Mouse (Mus musculus): ENCODE data around the gene Tbx2. TPM values are rescaled to one million over a fixed set of nuclear protein-coding genes. Genes with fewer than 3 reads are reported as not detected.

Gene Tbx2
- total and polyA plus RNA-seq, 3 experiments: 5.5 to 7.5 (median 5.7) TPM

- TF ChIP-seq POLR2A (IDR thresholded peaks at IDR 0.05; ENCODE audit: insufficient read depth, low read depth, low read length) (no peak), CTCF (IDR thresholded peaks at IDR 0.05) (no peak), EP300 (IDR thresholded peaks at IDR 0.05; ENCODE audit: insufficient read depth, low read depth, low read length) (no peak)
- no peak for DNase-seq
- H3K4me3 ChIP-seq: peak overlapping the region; percentile 68
- no peaks in the 10 kb centered on the region for H3K79me2 ChIP-seq (replicated peaks; ENCODE audit: control insufficient read depth, insufficient read depth, low read length)
- peak overlapping the region; percentile 77 for H3K27ac ChIP-seq
- H3K9ac ChIP-seq (ENCODE audit: low read depth, low read length): peak overlapping the region; percentile 75
- WGBS: 3% methylated on average over 33 of the region's 33 CpGs
- H3K27me3 ChIP-seq (ENCODE audit: control insufficient read depth, insufficient read depth, low read length): peaks cover 16% of the 10 kb centered on the region
- H3K4me1 ChIP-seq (ENCODE audit: control insufficient read depth, insufficient read depth, low read length): 0 out of 2 replicates have a peak, but pooled peaks cover 2% of the 10 kb centered on the region
- intact Hi-C loops (cut with DNase I): loop anchor here (5.0 kb wide), 1 partner anchor 214 kb away; no protein-coding TSS in a partner anchor
- no peaks in the 10 kb centered on the region for H3K36me3 ChIP-seq (ENCODE audit: control insufficient read depth, insufficient read depth, low read length)
Measured at GRCm38 (mm10) chr11:85831656-85832230, 608 bp upstream of the Tbx2 start.

DNA sequence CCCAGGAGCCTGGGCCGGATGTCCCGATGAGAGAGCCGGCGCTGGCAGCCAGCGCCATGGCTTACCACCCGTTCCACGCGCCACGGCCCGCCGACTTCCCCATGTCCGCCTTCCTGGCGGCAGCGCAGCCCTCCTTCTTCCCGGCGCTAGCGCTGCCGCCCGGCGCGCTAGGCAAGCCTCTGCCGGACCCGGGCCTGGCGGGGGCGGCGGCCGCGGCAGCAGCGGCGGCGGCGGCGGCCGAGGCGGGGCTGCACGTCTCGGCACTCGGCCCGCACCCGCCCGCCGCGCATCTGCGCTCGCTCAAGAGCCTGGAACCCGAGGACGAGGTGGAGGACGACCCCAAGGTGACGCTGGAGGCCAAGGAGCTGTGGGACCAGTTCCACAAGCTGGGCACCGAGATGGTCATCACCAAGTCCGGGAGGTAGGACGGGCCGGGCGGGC, 750 bp downstream of the Tbx2 start:
- Histone ChIP-seq H3K36me3 (ENCODE audit: control insufficient read depth, insufficient read depth, low read length) (no peaks in the 10 kb centered on the region), H3K27ac (peak overlapping the region; percentile 62), H3K79me2 (replicated peaks; ENCODE audit: control insufficient read depth, insufficient read depth, low read length) (no peaks in the 10 kb centered on the region), H3K27me3 (ENCODE audit: control insufficient read depth, insufficient read depth, low read length) (peaks cover 25% of the 10 kb centered on the region), H3K4me1 (ENCODE audit: control insufficient read depth, insufficient read depth, low read length) (0 out of 2 replicates have a peak, but pooled peaks cover 2% of the 10 kb centered on the region), H3K4me3 (peak overlapping the region; percentile 52), H3K9ac (ENCODE audit: low read depth, low read length) (peak overlapping the region; percentile 80)
- DNase-seq: peak; percentile 63 to 70
- intact Hi-C loops (cut with DNase I): loop anchor here (5.0 kb wide), 1 partner anchor 216 kb away; no protein-coding TSS in a partner anchor
- TF ChIP-seq POLR2A (IDR thresholded peaks at IDR 0.05; ENCODE audit: insufficient read depth, low read depth, low read length): no peak
- no peak for TF ChIP-seq CTCF (IDR thresholded peaks at IDR 0.05)
- TF ChIP-seq EP300 (IDR thresholded peaks at IDR 0.05; ENCODE audit: insufficient read depth, low read depth, low read length): no peak
- WGBS: 1% methylated on average over 53 of the region's 54 CpGs

- peak in 1 of 2 experiments; percentile 56 for DNase-seq
- H3K27ac ChIP-seq: peak overlapping the region; percentile 62
- intact Hi-C loops (cut with DNase I): loop anchor here (5.0 kb wide), 1 partner anchor 217 kb away; no protein-coding TSS in a partner anchor
Measured at GRCm38 (mm10) chr11:85833761-85834385, 1.5 kb downstream of the Tbx2 start.

DNA sequence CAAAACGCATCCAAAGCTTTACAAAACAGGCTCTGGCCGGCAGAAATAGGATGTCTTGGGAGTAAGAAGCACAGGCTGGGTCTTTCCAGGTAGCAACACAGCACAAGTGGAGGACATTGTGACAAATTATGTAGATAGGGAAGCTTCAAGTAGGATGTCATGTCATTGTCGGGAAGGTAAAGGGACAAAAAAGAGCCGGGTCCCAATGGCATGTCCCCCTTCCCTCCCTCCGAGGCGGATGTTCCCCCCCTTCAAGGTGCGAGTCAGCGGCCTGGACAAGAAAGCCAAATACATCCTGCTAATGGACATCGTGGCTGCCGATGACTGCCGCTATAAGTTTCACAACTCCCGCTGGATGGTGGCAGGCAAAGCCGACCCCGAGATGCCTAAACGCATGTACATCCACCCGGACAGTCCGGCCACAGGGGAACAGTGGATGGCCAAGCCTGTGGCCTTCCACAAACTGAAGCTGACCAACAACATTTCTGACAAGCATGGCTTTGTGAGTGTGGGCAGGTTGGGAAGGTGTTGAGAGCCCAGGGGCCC, 2.1 kb downstream of the Tbx2 start:
- intact Hi-C loops (cut with DNase I): loop anchor here (5.0 kb wide), 1 partner anchor 217 kb away; no protein-coding TSS in a partner anchor
- WGBS: 59% methylated on average over 17 of the region's 17 CpGs
- no peaks in the 10 kb centered on the region for H3K36me3 ChIP-seq (ENCODE audit: control insufficient read depth, insufficient read depth, low read length)
- H3K9ac ChIP-seq (ENCODE audit: low read depth, low read length): peak overlapping the region; percentile 7
- H3K4me3 ChIP-seq: peak overlapping the region; percentile 23; the same call in 1 of the 2 replicates
- peak overlapping the region; percentile 62 for H3K27ac ChIP-seq
- TF ChIP-seq CTCF (IDR thresholded peaks at IDR 0.05) (no peak), EP300 (IDR thresholded peaks at IDR 0.05; ENCODE audit: insufficient read depth, low read depth, low read length) (no peak), POLR2A (IDR thresholded peaks at IDR 0.05; ENCODE audit: insufficient read depth, low read depth, low read length) (no peak)
- no peaks in the 10 kb centered on the region for H3K79me2 ChIP-seq (replicated peaks; ENCODE audit: control insufficient read depth, insufficient read depth, low read length)
- 0 out of 2 replicates have a peak, but pooled peaks cover 2% of the 10 kb centered on the region for H3K4me1 ChIP-seq (ENCODE audit: control insufficient read depth, insufficient read depth, low read length)
- peaks cover 27% of the 10 kb centered on the region for H3K27me3 ChIP-seq (ENCODE audit: control insufficient read depth, insufficient read depth, low read length)
- DNase-seq: no peak

More at GRCm38 (mm10) chr11:85833761-85834385, 1.5 kb downstream of the Tbx2 start:
- TF ChIP-seq EP300 (IDR thresholded peaks at IDR 0.05; ENCODE audit: insufficient read depth, low read depth, low read length) (no peak), CTCF (IDR thresholded peaks at IDR 0.05) (no peak), POLR2A (IDR thresholded peaks at IDR 0.05; ENCODE audit: insufficient read depth, low read depth, low read length) (no peak)
- 0 out of 2 replicates have a peak, but pooled peaks cover 2% of the 10 kb centered on the region for H3K4me1 ChIP-seq (ENCODE audit: control insufficient read depth, insufficient read depth, low read length)
- H3K36me3 ChIP-seq (ENCODE audit: control insufficient read depth, insufficient read depth, low read length): no peaks in the 10 kb centered on the region
- peak overlapping the region; percentile 7 for H3K9ac ChIP-seq (ENCODE audit: low read depth, low read length)
- H3K27me3 ChIP-seq (ENCODE audit: control insufficient read depth, insufficient read depth, low read length): peaks cover 27% of the 10 kb centered on the region
- no peaks in the 10 kb centered on the region for H3K79me2 ChIP-seq (replicated peaks; ENCODE audit: control insufficient read depth, insufficient read depth, low read length)
- WGBS: 39% methylated on average over 11 of the region's 11 CpGs
- H3K4me3 ChIP-seq: peak overlapping the region; percentile 52

DNA sequence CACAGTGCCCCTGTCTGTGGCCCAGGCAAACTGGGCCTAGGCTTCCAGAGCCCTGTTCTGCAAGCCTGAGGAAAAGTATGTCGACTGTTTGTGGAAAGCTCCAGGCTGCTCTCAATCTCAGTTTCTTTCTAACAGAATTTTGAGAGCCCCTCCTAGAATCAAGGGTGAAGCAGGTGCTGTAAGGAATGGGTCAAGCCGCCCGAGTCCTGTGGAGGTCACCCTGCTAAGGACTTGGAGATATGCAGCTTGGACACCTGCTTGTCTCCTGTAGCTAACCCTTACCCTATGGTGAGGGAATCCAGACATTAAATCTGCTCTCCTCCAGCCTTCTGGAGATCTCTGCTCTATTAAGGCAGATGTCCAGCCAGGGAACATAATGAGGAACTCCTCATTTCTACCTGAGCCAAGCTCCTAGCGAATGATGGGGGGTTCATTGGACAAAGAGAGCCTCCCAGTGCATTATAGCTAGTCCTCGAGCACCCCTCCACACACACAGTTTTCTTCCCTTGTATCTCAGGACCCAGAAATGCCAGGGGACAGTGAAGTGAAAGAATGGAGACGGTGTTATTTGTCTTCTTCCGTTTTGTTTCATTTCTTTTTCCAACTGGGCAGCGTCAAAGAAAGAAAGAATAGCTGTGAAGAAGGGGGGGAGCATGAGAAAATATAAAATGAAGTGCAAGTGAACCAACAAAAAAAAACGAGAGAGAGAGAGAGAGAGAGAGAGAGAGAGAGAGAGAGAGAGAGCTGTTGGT, 2.8 kb downstream of the Tbx2 start:
- Histone ChIP-seq H3K4me3 (peak overlapping the region; percentile 12; the same call in 1 of the 2 replicates), H3K36me3 (ENCODE audit: control insufficient read depth, insufficient read depth, low read length) (no peaks in the 10 kb centered on the region), H3K27ac (no peak overlapping the region; the same call in 1 of the 2 replicates), H3K27me3 (ENCODE audit: control insufficient read depth, insufficient read depth, low read length) (peaks cover 23% of the 10 kb centered on the region), H3K79me2 (replicated peaks; ENCODE audit: control insufficient read depth, insufficient read depth, low read length) (no peaks in the 10 kb centered on the region), H3K4me1 (ENCODE audit: control insufficient read depth, insufficient read depth, low read length) (0 out of 2 replicates have a peak, but pooled peaks cover 1% of the 10 kb centered on the region), H3K9ac (ENCODE audit: low read depth, low read length) (0 out of 2 replicates have a peak overlapping the region, but pooled peaks have one; percentile 10)
- intact Hi-C loops (cut with DNase I): no loop called here
- TF ChIP-seq CTCF (IDR thresholded peaks at IDR 0.05): no peak
- no peak for TF ChIP-seq POLR2A (IDR thresholded peaks at IDR 0.05; ENCODE audit: insufficient read depth, low read depth, low read length)
- TF ChIP-seq EP300 (IDR thresholded peaks at IDR 0.05; ENCODE audit: insufficient read depth, low read depth, low read length): no peak
- DNase-seq: no peak
- 63% methylated on average over 9 of the region's 9 CpGs for WGBS

Measured in heart, adult 2 months (tissue).